Mouse (Mus musculus) layer of hippocampus, adult 8-10 months (tissue): ENCODE results near the gene Cgas. TPM values are rescaled to one million over a fixed set of nuclear protein-coding genes. Genes with fewer than 3 reads are reported as not detected.

ENCODE experiments used
- DNase-seq, 2 experiments: peaks; one replicate each; pipeline ENCODE4 v3.0.0; 2022; ENCODE audit warnings: low spot score in 2 of 2
- total RNA-seq, 4 experiments: library from RNA; stranded (reverse); gene quantifications; 2 replicates each; pipeline ENCODE4 v1.2.4; 2022

Gene Cgas
- total RNA-seq, 4 experiments from 2014 or later = 0.68 to 1.5 (median 0.91) TPM

DNA sequence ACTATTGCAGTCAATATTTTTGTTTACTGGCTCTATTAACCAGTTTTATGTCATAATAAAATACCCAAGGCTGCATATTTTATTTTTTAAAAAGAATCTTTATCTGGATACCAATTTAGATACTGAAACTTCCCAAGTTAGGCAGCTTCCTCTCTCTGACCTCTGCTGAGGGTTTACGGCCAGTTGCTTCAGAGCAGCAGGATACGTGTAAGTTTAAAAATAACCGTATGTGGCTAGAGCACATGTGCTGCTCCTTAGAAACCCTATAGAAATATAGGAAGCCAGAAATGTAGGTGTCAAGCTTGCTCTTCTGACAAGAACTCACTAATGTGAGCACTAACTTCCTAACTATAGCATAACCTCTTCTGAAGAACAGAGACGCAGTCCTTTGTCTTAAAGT is 20.3 kb upstream of the Cgas start:
- no peak for DNase-seq

DNA sequence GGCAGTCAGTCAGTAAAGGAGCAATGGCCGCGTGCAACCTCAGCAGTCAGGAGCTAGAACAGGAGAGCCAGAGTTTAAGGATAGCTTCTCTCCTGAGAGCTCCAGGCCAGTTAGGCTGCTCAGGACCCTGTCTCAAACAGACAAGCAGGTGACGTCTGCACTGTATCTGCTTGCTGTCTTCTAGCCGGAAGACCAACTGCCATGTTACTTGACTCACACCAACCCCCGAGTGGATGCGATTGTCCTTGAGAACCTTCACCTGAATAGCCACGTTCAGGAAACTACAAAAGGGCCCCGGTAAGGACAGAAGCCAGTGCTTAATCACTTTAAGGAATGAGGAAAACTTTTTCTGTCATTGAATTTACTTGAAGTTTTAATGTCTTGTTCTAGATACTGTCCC is 14.0 kb upstream of the Cgas start:
- no peak for DNase-seq

DNA sequence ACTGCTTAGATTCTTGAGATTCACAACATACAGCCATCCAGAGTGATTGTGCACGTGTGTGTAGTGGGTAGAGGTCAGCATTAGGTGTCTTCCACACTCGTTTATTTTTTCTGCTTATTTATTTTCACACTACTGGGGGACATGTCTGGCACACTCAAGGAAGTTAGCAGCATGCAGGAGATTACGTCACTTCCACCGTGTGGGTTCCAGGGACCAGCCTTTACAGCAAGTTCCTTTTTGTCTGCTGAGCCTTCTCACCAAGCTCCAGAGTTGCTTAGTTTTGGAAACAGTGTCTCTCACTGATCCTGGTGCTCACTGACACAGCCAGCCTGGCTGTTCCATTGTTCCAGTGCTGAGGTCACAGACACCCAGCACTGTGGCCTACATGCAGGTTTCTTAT is 8.3 kb upstream of the Cgas start:
- DNase-seq = no peak

DNA sequence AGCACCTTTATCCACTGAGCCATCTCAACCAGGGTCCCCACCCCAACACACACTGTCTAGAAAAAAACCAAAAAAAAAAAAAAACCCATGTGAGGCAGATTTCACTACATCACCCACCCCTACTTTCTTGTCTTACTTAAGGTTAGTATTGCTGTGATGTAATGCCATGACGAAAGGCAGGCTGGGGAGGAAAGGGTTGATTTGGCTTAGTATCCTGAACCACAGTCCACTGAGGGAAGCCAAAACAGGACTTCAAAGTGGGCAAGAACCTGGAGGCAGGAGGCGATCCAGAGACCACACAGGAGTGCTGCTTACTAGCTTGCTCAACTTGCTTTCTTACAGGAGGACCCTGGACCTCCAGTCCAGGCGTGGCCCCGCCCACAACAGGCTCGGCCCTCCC is 7.4 kb upstream of the Cgas start:
- no peak for DNase-seq

DNA sequence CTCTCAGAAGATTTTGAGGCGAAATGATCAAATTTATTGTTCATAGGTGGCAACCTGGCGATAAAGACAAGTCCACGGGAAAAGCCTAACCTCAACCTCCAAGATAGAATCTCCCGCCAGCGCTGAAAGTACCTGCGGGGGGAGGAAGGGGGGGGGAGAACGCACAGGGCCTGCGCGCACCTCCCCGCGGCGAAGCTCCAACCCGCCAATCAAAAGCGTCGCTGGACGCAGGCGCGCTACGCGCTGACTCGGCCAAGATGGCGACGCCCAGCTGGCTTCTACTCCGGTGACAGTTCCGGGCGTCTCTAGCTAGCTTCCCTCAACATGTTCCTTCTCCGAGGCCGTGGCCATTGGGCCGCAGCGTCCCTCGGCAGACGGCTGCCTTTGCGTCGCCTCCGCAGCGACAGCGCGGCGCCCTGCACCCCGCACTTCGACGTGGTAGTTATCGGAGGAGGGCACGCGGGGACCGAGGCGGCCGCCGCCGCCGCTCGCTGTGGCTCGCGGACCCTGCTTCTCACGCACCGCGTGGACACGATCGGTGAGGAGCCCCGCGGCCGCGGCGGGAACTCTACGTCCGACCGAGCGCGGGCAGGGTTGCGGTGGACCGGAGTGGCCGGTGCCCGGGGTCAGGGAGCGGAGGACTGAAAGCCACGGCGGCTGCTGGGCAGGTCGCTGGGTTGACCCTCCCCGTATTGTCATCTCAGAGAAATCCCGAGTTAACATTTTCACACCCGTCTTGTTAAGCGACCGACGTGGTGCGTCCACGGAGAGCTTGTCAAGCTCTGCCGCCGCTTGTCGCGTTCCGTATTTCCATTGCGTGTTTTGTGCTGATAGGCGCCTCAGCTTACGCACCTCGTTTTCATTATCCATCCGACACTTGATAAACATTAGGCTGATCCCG is 5.2 kb upstream of the Cgas start, which contains the start of the genes Mto1 and Gm17324:
Gene Mto1, plus strand, starts transcription at position 236 of the 901 bp plus-strand sequence.
Gene Gm17324, minus strand, starts transcription at position 814 of the 901 bp plus-strand sequence.
- DNase-seq = peak; percentile 65 to 85

DNA sequence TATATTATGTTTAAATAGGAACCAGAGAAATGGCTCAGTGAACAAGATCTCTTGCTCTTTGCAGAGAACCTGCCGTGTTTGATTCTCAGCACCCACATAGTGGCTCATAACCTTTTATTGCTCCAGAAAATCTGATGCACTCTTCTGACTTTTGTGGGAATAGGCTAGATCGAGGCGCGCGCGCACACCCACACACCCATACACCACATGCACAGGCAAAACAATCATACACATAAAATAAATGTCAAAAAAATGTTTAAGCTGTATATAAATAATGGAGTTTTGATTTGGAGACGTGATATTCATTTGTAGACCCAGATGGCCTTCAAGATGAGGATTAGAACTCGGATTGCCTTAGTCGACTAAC is 4.6 kb upstream of the Cgas start:
- DNase-seq = no peak

DNA sequence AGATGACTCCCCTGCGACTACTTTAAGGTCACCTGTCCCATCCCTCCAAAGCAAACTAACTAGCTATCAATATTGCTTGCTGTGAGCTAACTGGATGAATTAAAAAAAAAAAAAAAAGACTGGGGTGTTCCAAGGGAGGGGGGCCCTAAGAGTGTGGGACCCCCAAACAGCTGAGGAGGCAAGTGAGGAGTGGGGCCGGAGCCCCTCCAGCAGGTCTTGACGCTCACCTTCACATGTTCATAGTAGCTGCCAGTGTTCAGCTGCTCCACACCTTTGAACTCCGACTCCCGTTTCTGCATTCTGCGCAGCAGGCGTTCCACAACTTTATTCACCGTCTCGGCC is 829 bp downstream of the Cgas start:
- DNase-seq = no peak

DNA sequence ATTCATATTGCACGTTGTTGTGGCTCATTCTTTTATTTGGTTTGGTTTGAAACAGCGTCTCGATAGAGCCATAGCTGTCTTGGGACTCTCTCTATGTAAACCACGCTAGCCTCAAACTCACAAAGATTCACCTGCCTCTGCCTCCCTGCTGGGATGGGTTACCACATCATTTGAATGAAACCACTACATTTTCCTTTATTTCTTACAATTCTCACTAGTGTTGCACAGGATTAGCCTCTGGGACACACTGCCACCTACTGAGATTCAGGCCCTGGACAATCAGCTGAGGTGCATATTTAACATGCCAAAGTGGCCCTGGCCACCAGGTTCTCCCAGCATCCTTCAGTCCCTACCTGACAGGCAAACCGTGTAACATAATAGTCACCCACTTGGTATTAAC is 3.6 kb downstream of the Cgas start:
- no peak for DNase-seq

DNA sequence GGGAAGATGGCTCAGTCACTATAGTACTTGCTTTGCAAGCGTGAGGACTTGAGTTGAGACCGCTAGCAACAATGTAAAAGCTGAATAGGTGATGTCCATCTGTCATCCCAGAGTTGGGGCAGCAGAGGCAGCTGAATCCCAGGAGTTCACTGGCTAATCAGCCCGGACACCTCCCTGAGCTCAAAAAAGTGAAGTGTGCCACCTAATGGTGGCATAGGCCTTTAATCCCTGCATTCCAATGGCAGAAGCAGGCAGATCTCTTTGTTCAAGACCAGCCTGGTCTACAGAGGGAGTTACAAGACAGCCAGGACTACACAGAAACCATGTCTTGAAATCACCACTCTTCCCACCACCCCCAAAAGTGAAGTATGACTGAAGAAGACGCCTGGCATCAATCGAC is 10.6 kb downstream of the Cgas start:
- no peak for DNase-seq

DNA sequence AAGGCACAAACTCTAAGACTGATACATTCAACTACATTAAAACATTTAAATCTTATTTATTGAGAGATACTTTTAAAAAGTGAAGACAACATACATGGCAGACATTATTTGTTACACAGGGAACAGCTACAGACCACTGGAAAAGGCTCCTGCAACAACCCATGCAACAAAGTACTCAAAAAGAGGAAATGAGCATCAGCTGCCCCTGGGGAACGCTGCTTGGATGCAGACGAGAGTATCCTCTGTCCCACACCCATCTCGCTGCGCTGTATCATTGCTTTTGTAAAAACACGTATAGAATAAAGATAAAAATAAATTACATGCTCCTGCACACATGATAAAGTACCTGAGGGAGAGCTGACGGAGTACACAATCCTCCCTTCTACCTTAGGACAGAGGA is 12.6 kb downstream of the Cgas start:
- DNase-seq = no peak

DNA sequence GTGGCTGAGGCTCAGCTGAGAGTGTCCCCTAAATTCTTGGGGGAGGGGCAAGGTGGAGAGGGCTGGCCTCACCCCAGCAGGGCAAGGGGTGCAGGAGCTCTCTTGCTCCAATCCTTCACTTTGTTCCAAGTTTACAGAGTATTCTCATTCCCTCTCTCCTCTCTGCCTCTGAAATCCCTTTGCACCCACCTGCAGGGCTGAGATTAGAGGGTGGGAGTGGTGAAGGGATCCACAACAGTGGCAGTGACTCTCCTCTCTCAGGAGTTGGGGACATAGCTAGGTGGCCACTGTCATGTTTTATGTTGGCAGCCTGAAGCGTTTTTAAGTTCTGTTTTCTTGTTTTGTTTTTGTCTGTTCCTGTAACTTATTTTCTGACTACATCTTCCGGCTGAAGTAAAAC is 13.5 kb downstream of the Cgas start:
- DNase-seq = no peak

DNA sequence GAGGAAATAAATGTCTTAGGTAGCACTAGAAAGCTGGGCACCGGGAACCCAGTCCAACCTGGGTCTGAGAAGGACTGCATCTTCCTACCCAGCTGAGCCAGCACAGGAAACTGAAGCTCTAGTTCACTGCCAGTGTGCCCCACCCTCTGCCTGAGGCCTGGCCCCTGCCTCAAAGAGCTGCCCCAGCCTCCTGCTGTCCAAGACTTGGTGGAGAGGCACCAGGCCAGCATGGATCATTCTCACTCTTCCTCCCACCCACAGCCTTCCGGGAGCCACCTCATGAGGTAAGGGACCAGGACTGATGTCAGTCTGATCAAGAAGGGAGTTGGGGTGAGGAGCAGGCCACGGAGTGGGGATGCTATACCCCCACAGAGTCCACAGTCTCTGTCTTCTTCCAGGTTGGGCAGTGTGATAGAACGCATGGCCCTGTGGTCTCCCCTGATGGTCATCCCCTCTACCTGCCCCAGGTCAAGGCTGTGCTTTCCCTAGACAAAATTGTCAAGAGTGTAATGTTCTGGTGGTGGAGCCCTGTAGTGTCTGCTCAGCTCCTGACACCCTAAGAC is 14.1 kb downstream of the Cgas start:
- no peak for DNase-seq

DNA sequence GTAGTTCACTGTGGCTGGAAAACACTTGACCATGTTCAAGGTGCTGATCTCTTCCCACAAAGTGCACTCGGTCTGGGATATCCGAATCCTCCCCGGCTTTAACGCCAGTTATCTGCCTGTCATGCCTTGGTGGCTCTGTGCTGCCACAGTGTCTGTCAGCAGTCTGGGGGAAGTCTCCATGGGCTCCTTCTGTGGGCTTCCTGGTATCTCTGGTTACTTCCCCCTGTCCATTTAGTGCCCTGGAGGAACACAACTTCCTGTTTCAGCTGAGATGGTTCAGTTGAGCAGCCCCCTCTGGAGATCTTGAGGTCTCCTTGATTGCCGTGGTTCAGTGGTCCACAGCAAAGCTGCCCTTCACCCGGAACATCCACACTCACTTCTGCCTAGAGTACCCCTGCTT is 14.9 kb downstream of the Cgas start:
- DNase-seq = no peak

DNA sequence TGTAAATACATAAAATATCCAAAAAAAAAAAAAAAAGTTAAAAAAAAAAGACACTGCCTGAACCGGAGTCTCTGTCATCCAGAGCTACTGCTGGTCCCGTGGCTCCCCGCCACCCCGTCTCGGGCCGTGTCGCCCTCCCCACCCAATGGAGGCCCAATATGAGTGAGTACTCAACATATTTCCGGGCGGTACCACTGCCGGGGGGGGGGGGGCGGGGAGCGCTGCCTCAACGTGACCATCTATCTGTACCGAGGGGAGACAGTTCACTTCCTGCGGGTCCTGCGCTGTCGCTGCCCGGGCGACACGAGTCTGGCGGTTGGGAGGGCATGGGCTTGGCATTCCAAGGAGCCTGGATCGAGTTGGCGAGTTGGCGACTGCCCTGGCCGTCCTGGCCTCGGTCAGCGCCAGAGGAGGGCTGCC is 15.7 kb downstream of the Cgas start:
- DNase-seq = no peak

DNA sequence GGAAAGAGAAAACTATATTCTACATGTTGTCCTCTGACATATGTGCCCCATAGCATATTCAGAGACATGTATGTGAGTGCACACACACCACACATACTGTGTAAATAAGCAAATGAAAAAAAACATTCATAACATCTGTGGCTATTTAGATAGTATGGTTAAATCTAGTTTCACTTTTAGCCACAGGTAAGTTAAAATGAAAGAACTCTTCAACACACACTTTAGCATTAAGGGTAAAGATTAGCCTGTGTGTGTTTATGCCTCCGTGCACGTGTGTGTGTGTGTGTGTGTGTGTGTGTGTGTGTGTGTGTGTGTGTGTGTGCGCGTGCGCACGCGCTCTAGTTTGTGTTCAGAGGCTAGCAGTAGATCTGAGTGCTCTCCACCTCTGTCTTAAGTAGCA is 41.4 kb downstream of the Cgas start:
- no peak for DNase-seq

DNA sequence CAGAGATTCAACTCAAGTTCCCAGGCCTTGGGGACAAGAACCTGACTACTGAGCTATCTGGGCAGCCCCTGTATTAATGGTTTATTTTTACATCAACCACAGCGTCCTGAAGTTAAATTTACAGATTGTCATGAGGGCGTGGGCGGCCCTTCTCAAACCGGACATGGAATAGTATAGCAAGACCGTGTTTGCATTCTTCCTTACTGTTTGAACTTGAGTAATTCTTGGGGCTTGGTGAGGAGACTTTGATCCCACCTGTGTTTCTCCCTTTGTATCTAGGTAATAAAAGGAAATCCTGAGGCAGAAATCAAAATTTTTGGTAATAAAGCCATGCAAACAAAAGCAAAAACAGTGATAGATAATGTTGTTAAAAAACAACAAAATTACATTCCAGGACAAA is 42.5 kb downstream of the Cgas start:
- DNase-seq = no peak

DNA sequence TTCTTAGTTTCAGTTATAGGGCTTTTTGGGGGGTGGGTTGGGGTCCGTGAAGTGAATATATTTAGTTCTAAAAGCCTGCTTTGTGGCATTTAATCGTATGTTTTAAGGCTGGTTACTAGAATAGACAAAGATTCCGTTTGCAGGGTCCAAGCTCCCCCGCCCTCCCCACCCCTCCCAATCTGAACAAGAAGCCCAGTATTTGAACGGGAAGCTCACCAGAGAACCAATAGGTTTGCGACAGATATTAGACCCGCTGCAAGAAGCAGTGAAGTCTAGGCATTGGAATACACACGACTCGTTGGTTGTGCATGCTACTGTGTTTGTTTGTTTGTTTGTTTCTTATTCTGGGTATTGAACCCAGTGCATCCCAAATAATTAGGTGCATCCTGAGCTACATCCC is 46.5 kb downstream of the Cgas start:
- no peak for DNase-seq

DNA sequence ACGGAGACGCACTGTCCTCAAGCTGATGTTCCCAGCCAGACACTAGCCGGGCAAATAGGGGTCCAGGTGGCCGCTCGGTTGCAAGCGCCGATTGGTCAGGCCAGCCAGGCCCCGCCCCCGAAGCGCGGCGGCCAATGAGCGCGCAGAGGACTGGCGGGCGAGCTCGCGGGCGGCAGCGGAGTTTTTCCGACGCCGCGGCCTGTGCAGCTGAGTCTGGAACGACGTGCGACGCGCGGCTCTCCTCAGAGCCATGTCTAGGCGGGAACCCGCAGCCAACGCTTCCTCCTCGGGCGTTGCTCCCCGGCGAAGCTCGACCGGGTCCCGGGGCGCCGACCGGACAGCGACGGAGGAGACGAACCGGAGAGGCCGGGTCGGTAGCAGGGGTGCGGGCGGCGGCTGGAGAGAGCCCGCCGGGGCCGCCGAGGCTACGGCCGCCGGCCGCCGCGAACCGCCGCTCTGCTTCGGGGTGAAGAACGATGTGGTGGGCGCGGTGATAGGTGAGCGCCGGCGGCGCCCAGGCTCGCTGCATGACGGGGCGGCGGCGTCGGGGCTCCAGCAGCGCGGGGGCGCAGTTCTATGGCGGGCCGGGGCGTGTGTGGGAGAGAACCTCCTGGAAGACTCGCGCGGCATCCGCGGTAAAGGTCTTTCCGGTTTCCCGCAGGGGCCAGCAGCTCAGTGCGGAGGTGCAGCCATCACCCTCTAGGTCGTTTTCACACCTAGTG is 47.2 kb downstream of the Cgas start, which contains the start of gene Ddx43:
Gene Ddx43, plus strand, starts transcription at position 148 of the 722 bp plus-strand sequence.
- peak in 1 of 2 experiments; percentile 6 for DNase-seq

DNA sequence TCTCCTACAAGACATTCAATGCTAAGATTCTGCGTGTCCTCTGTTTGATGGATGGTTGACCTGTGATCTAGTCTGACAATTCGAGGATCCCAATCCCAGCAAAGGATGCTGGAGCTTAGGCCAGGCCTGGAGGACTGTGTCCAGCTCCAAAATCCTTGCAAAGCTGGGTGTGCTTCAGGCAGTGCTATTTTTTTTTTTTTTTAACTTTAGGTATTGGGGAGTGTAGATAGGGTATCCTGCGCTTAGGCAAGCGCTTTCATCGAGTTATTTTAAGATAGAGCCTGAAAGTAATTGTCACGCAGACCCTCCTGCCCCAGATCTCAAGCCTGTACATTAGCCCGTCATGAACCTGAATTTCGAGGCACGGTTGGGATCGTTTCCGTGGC is 47.8 kb downstream of the Cgas start:
- no peak for DNase-seq

DNA sequence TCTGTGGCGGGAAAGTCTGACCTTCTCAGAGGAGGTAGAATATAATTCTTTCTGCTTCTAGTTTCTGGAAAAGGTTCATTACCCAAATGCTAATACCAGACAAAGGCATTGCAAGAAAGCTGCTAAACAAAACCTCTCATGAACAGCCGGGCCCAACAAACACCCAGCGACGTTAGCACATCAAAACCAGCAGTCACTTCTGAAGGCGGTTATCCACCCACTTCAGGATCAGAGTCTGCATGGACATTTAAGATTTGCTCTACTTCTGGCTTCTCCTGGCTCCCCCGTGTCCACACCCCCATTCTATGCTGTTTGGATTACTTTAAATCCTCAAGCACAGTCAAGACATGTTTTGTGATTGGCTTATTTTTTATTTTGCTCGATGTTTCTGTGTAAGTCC is 48.4 kb downstream of the Cgas start:
- no peak for DNase-seq

DNA sequence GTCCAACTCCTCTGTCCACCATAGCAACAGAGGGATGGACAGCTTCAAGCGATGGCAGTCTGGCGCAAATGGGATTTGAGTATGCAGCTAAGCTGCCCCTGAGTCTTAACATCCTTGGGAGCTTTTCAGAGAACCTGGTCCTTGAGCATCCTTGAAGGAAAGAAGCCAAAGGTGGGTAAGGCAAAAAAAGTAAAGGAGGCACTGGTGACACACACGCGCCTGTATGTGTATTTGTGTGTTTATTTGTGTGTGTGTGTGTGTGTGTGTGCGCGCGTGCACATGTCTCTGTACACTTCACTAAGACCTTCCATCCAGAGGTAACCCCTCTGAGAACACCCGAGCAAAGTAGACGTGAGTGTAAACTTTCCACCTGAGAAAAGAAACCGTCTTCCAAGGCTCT is 49.3 kb downstream of the Cgas start:
- no peak for DNase-seq

DNA sequence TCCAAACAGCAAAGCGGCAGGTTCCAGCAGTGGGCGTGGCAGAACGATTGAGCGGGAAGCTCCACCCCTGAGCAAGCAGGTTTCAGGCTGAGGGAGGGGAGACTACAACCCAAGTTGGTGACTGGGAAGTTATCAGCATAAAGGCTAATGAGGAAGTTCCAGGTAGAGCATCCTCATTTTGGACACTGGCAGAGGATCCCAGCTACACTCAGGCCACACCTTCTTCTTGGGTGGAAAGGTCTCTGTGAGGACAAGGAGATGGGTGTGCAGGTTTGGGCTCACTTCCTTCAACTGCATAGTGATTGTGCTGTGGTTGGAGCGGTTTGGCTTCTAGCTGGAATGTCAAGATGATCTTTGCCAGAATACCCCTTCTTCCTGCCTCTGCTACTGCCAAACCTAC is 53.1 kb downstream of the Cgas start:
- no peak for DNase-seq

DNA sequence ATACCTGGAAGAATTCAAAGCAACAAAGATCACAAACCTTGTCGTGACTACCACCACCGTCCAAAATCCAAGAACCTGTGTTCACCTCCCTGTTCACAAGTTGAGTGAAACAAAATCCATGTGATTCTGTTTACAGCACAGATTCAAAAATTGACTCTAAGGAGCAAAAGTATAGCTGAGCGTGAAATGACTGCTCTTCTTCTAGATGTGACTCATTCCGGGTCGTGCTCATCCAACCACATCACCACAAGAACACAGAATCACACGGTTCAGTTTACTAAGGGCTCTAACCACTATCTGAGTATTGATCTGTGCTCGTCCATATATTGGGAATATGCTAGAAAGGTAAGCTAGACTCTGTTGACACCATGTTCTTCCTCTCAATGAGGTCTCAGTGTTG is 56.1 kb downstream of the Cgas start:
- DNase-seq = no peak
